Mouse (Mus musculus) layer of hippocampus, adult 9-11 months (tissue): ENCODE results near the gene Slc6a17.
A peak's percentile ranks its signal among the peaks of the same experiment; 100 is the strongest.

ENCODE experiments used
- DNase-seq: peaks from one replicate; pipeline ENCODE4 v3.0.0; 2022

Gene Slc6a17

GRCm38 (mm10) chr3:107520931-107521330 lies 3.1 kb upstream of the Slc6a17 start:
- no peak for DNase-seq

GRCm38 (mm10) chr3:107516776-107517630 lies 815 bp downstream of the Slc6a17 start:
- peak; percentile 39 for DNase-seq

- DNase-seq: no peak
Measured at GRCm38 (mm10) chr3:107515989-107516388, 1.8 kb downstream of the Slc6a17 start.

- DNase-seq: no peak
Measured at GRCm38 (mm10) chr3:107511416-107511815, 6.4 kb downstream of the Slc6a17 start.

- peak; percentile 67 for DNase-seq
Measured at GRCm38 (mm10) chr3:107508696-107509095, 9.1 kb downstream of the Slc6a17 start.

- no peak for DNase-seq
Measured at GRCm38 (mm10) chr3:107507966-107508365, 9.9 kb downstream of the Slc6a17 start.

- DNase-seq: no peak
Measured at GRCm38 (mm10) chr3:107506531-107506930, 11.3 kb downstream of the Slc6a17 start.

- peak; percentile 80 for DNase-seq
Measured at GRCm38 (mm10) chr3:107505464-107506367, 12.1 kb downstream of the Slc6a17 start.

GRCm38 (mm10) chr3:107504542-107504941 lies 13.3 kb downstream of the Slc6a17 start:
- DNase-seq: no peak

GRCm38 (mm10) chr3:107503716-107504115 lies 14.1 kb downstream of the Slc6a17 start:
- no peak for DNase-seq

- DNase-seq: no peak
Measured at GRCm38 (mm10) chr3:107501702-107502151, 16.1 kb downstream of the Slc6a17 start.

- DNase-seq: no peak
Measured at GRCm38 (mm10) chr3:107500301-107500700, 17.5 kb downstream of the Slc6a17 start.

GRCm38 (mm10) chr3:107496086-107496850 lies 21.6 kb downstream of the Slc6a17 start:
- DNase-seq: no peak

GRCm38 (mm10) chr3:107495524-107495923 lies 22.3 kb downstream of the Slc6a17 start:
- DNase-seq: no peak

- DNase-seq: peak; percentile 91
Measured at GRCm38 (mm10) chr3:107491459-107491858, 26.4 kb downstream of the Slc6a17 start.

- DNase-seq: no peak
Measured at GRCm38 (mm10) chr3:107488637-107489036, 29.2 kb downstream of the Slc6a17 start.

- peak; percentile 87 for DNase-seq
Measured at GRCm38 (mm10) chr3:107483290-107483689, 34.5 kb downstream of the Slc6a17 start.

- DNase-seq: no peak
Measured at GRCm38 (mm10) chr3:107480660-107481059, 37.2 kb downstream of the Slc6a17 start.

- no peak for DNase-seq
Measured at GRCm38 (mm10) chr3:107472198-107472597, 45.6 kb downstream of the Slc6a17 start.

GRCm38 (mm10) chr3:107469059-107469458 lies 48.8 kb downstream of the Slc6a17 start:
- no peak for DNase-seq

GRCm38 (mm10) chr3:107468106-107468505 lies 49.7 kb downstream of the Slc6a17 start:
- no peak for DNase-seq

GRCm38 (mm10) chr3:107466577-107466976 lies 51.2 kb downstream of the Slc6a17 start:
- no peak for DNase-seq

GRCm38 (mm10) chr3:107462160-107462559 lies 55.7 kb downstream of the Slc6a17 start:
- peak; percentile 63 for DNase-seq
